Mouse (Mus musculus): ENCODE measurements around the gene C2.

C2 gene

GRCm38 (mm10) chr17:34879336-34879879, 18.7 kb downstream of the C2 start, which contains the start of gene Zbtb12:
TSS of gene Zbtb12 (plus strand) at chr17:34879483.
- DNase-seq (ENCODE audit: low spot score) = no peak

- DNase-seq (ENCODE audit: low spot score) = no peak
Measured at GRCm38 (mm10) chr17:34874321-34874720, 23.7 kb downstream of the C2 start.

DNA sequence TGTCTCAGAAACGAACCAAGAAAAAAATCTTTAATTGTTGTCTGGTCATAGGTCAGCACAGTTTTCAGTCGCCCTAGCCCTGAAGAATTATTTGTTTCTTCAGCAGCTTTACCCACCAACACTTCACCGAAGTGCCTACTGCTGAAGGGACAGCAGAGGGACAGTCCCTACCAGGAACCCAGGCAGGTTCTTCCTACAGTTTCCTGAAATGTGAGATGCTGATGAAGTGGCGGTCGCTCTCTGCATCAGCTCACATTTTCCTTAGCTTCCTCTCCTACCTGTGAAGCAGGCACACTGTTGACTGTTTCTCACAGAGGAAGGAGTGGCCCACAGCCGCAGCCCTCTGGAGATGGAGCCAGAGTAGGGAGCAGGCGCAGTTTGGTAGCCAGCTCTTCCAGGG, 32.1 kb downstream of the C2 start:
- DNase-seq (ENCODE audit: low spot score) = no peak

- DNase-seq (ENCODE audit: low spot score) = no peak
Measured at GRCm38 (mm10) chr17:34862416-34863081, 35.5 kb downstream of the C2 start, which contains the start of gene Cfb. TSS of gene Cfb (minus strand) at chr17:34862518.

DNA sequence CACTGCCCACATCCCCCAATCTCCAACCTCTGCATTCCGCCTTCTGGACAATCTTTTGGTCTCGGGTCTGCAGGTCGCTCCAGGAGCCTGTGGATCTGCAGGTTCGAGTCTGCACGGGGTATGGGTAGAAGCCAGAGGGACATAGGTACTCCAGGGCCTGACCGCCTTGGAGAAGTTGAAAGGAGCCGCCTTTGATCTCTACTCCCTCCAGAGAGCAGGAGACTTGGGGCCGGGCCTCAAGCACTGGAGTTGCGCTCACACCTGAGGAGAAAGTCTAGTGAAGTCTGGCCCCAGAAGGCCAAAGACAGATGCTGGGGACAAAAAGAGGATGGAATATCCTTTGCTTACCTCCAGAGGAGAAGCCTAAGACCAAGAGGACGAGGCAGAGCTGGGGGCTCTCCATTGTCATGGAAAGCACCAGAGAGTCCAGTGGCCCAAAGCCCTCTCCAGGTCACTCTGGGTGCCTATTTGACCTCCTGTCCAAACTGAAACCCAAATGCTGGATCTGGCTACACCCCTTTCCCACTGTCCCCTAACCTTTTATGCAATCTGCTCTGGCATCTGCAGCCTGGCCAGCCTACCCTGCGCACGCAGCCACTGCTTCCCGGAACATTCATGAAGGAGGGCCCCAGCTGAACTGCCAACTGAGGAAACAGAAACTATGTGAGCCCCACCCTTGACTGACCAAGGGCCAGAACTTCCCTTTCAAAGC, 36.2 kb downstream of the C2 start:
- DNase-seq (ENCODE audit: low spot score) = peak; percentile 17

GRCm38 (mm10) chr17:34860514-34860913, 37.6 kb downstream of the C2 start:
- no peak for DNase-seq (ENCODE audit: low spot score)

DNA sequence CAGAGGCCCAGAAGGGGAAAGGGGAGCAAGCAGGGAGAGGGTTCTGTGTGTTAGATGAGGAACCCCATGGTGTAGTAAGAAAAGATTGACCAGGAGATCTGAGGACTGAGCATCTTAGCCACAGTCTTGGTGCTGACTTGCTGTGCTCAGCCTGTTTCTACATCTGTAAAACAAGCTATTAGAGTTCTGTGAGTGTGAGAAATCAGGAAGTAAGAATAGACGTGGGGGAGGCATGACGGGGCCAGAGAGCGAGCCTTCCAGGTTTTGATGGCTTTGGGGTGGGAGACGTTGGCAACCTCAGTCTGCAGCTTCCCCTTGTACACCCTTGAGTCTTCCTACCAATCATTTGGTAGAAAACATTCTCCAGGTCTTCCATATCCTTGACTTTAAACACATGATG, 39.4 kb downstream of the C2 start:
- no peak for DNase-seq (ENCODE audit: low spot score)

DNA sequence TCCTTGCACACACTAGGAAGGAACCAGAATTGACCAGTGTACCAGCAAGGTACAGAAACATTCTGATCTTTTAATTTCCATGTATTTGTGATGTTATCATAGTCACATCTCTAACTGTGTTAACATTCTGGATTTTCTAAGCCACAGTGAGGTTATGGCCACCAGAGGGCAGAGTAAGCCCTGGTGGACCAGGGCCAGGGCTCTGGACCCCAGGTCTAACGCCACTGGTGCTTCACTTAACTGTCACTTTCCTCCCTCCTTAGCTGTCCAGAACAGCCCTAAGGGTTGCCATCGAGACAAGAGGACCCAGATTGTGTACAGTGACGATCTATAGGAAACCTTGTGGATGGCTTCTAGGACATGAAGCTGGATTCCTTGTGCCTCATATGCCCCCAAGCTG, 42.2 kb downstream of the C2 start:
- DNase-seq (ENCODE audit: low spot score) = peak; percentile 52

DNA sequence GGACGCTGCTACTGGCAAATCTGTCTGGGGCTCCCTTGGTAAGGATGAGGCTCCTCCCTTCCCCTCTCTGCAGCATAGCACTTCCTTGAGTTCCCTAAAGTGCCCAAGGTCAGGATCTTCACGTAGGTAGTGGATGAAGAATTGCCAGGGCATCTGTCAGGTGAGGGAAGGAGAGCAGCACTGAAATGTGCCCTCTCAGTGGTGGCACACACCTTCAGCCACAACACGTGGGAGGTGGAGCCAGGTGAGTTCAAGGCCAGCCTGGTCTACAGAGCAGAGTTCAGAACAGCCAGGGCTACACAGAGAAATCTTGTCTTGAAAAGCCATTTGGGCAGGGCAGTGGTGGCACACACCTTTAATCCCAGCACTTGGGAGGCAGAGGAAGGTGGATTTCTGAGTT, 43.3 kb downstream of the C2 start:
- no peak for DNase-seq (ENCODE audit: low spot score)

GRCm38 (mm10) chr17:34853511-34853910, 44.6 kb downstream of the C2 start:
- DNase-seq (ENCODE audit: low spot score) = no peak

- no peak for DNase-seq (ENCODE audit: low spot score)
Measured at GRCm38 (mm10) chr17:34850517-34851125, 47.4 kb downstream of the C2 start.

DNA sequence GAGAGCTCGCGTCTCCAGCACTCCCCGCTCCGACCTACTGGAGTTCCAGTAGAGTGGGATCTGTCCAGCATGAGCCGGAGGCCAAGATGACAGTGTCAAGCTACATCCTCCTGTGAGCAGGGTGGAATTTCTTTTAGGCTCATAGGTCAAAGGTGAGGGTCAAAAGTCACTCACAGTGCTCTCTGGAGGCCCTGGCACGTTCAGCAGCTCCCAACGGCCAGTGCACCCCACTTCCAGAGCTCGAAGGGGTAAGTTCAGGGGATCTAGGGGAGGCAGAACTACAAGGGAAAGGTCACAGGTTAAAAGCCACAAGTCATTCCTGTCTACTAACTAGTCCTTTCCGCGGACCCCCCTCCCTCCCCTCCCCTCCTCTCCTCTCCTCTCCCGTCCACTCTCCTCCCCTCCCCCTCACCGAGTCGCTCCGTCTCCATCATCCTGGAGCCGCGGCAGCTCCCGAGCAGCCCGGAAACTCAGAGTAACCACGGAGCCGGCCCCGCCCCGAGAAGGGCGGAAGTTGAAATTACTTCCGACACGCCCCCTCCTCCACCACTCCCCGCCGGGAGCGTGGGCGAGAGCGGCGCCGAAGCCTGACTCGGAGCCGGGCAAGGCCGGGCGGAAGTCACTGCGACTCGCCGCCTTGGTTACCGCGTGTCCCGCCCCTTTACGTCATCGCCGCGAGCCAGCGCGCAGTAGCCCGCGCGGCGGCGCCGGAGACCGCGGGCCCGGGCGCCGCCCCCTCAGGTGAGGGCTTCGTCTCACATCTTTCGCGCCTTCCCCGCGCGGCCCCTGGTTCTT, 48.1 kb downstream of the C2 start, which contains the start of the genes Skiv2l and Nelfe:
Gene Skiv2l (minus strand): TSS at position 489 of the 795 bp plus-strand sequence.
Gene Nelfe (plus strand): TSS at position 670 of the 795 bp plus-strand sequence.
- DNase-seq (ENCODE audit: low spot score) = peak; percentile 97

GRCm38 (mm10) chr17:34847615-34848014, 50.5 kb downstream of the C2 start:
- no peak for DNase-seq (ENCODE audit: low spot score)

DNA sequence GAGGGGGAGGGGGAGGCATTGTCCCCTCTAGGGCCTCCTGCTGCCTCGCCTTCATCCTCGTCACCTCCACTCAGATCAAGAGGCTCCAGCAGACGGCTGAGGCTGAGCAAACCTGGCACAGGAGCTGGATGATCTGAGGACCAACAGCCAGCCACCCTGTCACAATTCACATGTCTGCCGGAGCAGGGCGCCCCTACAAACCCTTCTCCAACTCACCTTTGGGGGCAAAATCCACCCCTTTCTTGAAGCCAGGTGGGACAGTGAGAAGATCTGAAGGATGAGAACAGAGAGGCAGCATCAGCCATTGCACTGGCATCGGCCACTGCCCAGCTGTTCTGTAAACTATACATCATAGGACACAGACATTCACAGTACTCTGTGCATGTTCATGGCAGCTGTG, 50.9 kb downstream of the C2 start:
- no peak for DNase-seq (ENCODE audit: low spot score)

DNA sequence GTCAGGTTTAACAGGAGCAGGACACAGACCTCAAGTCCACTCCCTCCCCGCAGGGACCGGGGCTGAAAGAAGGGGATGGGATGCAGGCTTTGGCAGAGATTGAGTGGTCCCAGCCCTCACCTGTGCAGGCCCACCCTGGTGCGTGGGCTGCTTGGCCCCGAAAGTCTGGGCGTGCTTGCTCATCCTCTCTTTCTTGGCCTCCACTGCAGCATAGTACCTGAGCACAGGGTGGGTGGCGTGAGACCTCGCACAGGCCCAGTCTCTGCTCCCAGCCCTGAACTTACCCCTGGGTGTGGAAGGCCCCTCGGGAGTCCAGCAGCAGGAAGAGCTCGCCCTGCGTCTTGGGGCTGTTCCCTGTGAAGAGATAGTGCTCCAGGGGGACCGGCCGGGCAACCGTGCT, 53.2 kb downstream of the C2 start:
- DNase-seq (ENCODE audit: low spot score) = no peak

GRCm38 (mm10) chr17:34840736-34841307, 57.2 kb downstream of the C2 start:
- DNase-seq (ENCODE audit: low spot score) = no peak

DNA sequence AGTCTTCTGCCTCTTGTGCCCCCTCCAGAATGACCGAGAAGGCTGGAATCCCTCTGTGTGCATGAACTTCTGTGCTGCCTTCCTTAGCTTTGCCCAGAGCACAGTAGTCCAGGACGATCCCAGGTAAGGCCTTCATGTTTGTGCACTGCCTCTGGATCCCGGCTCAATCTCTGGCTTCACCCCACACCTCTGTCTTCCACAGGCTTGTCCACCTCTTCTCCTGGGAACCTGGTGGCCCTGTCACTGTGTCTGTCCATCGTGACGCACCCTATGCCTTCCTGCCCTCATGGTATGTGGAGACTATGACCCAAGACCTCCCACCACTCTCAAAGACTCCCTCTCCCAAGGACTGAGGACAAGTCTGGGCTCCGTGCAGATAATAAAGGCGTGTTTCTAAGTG, 59.3 kb downstream of the C2 start:
- DNase-seq (ENCODE audit: low spot score) = no peak

DNA sequence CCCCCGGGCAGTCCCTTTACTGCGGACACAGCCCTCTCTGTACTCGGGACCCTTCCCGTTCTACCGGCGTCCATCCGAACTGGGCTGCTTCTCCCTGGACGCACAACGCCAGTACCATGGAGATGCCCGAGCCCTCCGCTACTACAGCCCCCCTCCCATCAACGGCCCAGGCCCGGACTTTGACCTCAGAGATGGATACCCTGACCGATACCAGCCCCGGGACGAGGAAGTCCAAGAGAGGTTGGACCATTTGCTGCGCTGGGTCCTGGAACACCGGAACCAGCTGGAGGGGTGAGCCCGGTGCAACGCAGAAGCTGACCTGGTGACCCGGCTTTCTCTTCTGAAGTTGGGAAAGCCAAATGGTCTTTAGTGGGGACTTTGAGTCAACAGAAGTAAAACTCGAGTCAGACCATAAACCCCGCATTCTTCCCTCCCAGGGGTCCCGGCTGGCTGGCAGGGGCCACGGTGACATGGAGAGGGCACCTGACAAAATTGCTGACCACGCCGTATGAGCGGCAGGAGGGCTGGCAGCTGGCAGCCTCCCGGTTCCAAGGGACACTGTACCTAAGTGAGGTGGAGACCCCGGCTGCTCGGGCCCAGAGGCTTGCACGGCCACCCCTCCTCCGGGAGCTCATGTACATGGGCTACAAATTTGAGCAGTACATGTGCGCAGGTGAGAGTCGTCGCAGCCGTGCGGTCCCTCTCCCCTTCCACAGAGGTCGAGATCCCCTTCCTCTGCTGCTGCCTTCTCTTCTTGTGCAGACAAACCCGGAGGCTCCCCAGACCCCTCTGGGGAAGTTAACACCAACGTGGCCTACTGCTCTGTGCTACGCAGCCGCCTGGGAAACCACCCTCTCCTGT, 60.4 kb downstream of the C2 start:
- no peak for DNase-seq (ENCODE audit: low spot score)

- peak; percentile 93 for DNase-seq (ENCODE audit: low spot score)
Measured at GRCm38 (mm10) chr17:34836856-34837221, 61.2 kb downstream of the C2 start, which contains the start of the genes Stk19 and Dxo. TSS of gene Stk19 (minus strand) at chr17:34836945. TSS of gene Dxo (plus strand) at chr17:34837019.

DNA sequence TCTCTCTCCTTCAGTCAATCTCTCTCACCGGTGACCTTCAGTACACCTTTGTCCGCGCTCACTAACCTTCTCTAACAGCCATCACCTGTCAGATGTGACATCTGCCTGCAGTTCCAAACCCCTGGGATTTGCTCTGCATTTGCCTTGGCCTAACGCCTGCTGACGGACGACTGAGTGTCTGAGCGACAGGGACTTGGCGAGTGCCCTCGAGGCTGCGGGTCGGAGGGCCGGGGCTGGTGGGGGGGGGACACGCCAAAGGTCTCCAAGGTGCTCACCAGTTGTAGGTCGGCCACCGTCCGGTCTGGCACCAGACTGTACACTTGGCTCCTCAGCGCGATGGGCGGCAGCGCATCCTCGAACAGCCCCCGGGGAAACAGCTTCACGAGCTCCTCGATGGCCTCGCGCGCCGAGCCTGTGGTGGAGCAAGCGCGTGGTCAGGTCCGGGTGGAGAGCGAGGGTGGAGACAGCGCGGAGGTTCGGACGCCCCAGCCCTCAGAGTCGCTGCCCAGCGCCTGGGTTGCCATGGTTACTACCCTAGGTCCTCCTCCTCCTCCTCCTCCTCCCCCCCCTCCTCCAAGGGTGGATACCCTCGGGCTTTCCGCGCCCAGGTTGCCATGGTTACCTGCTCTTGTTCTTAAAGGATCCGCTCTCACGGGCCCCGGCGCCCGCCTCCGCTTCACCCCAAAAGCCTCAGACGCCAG, 61.8 kb downstream of the C2 start:
- DNase-seq (ENCODE audit: low spot score) = no peak

Data from urinary bladder, postnatal 25 days (tissue).